Mouse (Mus musculus) stomach, postnatal 0 days (tissue): Measurements from ENCODE around the gene App. TPM values are rescaled to one million over a fixed set of nuclear protein-coding genes. Genes with fewer than 3 reads are reported as not detected.

ENCODE experiments used
- ATAC-seq: fragments of 200-750 bp; cut with Nextera tagmentation; 2 replicates; pipeline ENCODE4 v1.8.0; 2017; ENCODE audit not compliant: low FRiP score, low TSS enrichment
- DNase-seq: peaks from one replicate; pipeline ENCODE4 v3.0.0-alpha.2; 2016; ENCODE audit warnings: low spot score
- H3K27ac ChIP-seq: fragments of 300-500 bp; sonication (generic); replicated peaks from 2 replicates; pipeline ENCODE4 v1.5.1; 2014; ENCODE audit warnings: mild to moderate bottlenecking, control low read depth
- H3K27me3 ChIP-seq: fragments of 300-500 bp; sonication (generic); 2 replicates; pipeline ENCODE4 v1.6.1; 2014; ENCODE audit warnings: low read length; ENCODE audit not compliant: control insufficient read depth, insufficient read depth
- H3K36me3 ChIP-seq: fragments of 300-500 bp; sonication (generic); 2 replicates; pipeline ENCODE4 v1.6.1; 2014; ENCODE audit warnings: low read length, mixed read lengths; ENCODE audit not compliant: control insufficient read depth, insufficient read depth
- H3K4me1 ChIP-seq: fragments of 300-500 bp; sonication (generic); replicated peaks from 2 replicates; pipeline ENCODE4 v1.6.1; 2014; ENCODE audit warnings: antibody characterized with exemption; ENCODE audit not compliant: control insufficient read depth, insufficient read depth
- H3K4me2 ChIP-seq: fragments of 300-500 bp; sonication (generic); replicated peaks from 2 replicates; pipeline ENCODE4 v1.6.1; 2014; ENCODE audit warnings: low read depth, mild to moderate bottlenecking, control low read depth, moderate library complexity
- H3K4me3 ChIP-seq: fragments of 300-500 bp; sonication (generic); 2 replicates; pipeline ENCODE4 v1.5.1; 2014; ENCODE audit warnings: low read depth, low read length, control low read depth
- H3K9ac ChIP-seq: fragments of 300-500 bp; sonication (generic); 2 replicates; pipeline ENCODE4 v1.6.1; 2014; ENCODE audit warnings: mild to moderate bottlenecking, low read length, control low read depth, mixed read lengths
- H3K9me3 ChIP-seq: fragments of 300-500 bp; sonication (generic); 2 replicates; pipeline ENCODE4 v1.6.1; 2016; ENCODE audit warnings: low read length; ENCODE audit not compliant: control insufficient read depth
- CTCF ChIP-seq: IDR thresholded peaks from 2 replicates; pipeline ENCODE4 v1.5.1; 2016; ENCODE audit warnings: antibody characterized with exemption, low read depth, mild to moderate bottlenecking, moderate library complexity
- EP300 ChIP-seq: optimal IDR thresholded peaks from 2 replicates; pipeline ENCODE3; 2016; ENCODE audit warnings: antibody characterized with exemption
- WGBS: fragments of 180-500 bp; shearing (Covaris S2); extraction: QIAGEN DNeasy Blood & Tissue Kit; methylation state at CpG from one replicate; pipeline ENCODE4 v1.1.7; 2014; 5-methylcytosine and 5-hydroxymethylcytosine counted together
- polyA plus RNA-seq: library from polyadenylated mRNA; unstranded; fragments of >200 nt; fragmentation: Nextera tagmentation; extraction: Ambion mirVana; gene quantifications from 2 replicates; pipeline ENCODE4 v1.2.1, GENCODE M21; 2015

App gene
- polyA plus RNA-seq, 1 experiment from 2014 or later: 156 TPM

DNA sequence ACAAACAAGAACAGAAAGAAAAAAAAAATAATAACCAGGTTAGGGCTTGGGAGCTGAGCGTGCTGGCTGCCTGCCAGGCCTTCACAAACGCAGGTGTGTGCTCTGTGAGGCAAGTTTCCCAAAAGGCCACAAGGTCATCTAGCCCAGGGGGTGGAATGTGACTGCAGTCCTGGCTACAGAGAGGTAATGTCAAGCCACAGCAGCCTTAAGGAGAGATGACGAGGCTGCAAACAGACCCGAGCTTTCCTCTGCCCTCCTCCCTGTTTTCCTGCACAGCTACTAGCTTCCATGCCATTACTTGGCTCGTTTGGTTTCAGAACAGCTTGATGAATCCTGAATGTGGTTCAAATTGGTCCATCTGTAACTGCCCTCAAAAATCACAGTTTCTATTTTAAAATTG lies 4.7 kb downstream of the App start:
- Histone ChIP-seq H3K36me3 (no peaks in the 10 kb centered on the region), H3K27ac (0 out of 2 replicates have a peak overlapping the region, but pooled peaks have one; percentile 30), H3K4me3 (no peak overlapping the region), H3K4me2 (no peak overlapping the region), H3K4me1 (peaks cover 2% of the 10 kb centered on the region; the same call in 1 of the 2 replicates), H3K27me3 (no peaks in the 10 kb centered on the region), H3K9me3 (no peaks in the 10 kb centered on the region), H3K9ac (no peak overlapping the region)
- WGBS: 36% methylated on average over 5 of the region's 5 CpGs
- no peak for TF ChIP-seq CTCF
- TF ChIP-seq EP300: no peak
- ATAC-seq: no peak; the same call in 1 of the 2 replicates
- peak; percentile 78 for DNase-seq

DNA sequence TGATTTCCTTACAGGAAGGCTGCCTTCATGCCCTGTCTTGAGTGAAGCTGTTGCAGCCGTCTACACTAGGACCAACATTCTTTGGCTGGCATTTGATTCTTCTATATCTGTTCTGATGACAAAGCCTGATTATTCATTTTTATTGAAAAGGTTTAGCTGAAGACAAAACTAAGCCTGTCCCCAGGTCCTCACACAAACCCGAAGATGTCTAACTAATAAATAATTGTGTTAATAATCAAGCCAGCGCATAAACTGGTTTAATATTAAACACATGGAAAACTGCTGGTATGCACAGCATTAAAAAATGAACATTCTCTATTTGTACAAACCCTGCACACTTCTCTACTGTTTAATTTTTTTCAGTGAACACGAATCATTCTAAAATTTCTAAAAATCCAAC lies 7.4 kb downstream of the App start:
- H3K4me2 ChIP-seq: no peak overlapping the region
- no peak for DNase-seq
- no peaks in the 10 kb centered on the region for H3K9me3 ChIP-seq
- no peak overlapping the region for H3K27ac ChIP-seq
- H3K9ac ChIP-seq: no peak overlapping the region
- WGBS: 56% methylated on average over 4 of the region's 4 CpGs
- H3K36me3 ChIP-seq: no peaks in the 10 kb centered on the region
- ATAC-seq: no peak
- H3K4me1 ChIP-seq: peaks cover 2% of the 10 kb centered on the region; the same call in 1 of the 2 replicates
- H3K27me3 ChIP-seq: no peaks in the 10 kb centered on the region
- no peak overlapping the region for H3K4me3 ChIP-seq
- TF ChIP-seq CTCF (no peak), EP300 (no peak)

DNA sequence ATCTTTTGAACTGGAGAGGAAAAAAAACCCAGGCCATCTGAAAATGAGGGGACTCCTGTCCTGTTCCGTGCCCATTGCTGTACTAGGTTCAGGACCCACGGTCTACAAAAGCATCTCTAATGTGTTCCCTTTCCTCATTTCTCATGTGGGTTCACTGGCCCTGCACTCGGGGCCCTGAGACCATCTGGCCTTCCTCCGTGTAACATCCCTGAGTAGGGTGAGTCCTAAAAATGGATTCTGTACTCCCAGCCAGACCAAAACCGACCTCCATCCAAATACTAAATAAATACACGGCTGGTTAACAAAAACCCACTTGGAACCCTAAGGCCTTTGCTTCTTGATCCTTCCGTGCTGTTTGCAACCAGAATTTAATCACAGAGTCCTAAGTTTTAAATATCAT lies 7.9 kb downstream of the App start:
- H3K9ac ChIP-seq: no peak overlapping the region
- no peak for TF ChIP-seq CTCF
- TF ChIP-seq EP300: no peak
- H3K4me1 ChIP-seq: peaks cover 2% of the 10 kb centered on the region; the same call in 1 of the 2 replicates
- WGBS: 46% methylated on average over 7 of the region's 7 CpGs
- DNase-seq (no peak), ATAC-seq (no peak)
- H3K9me3 ChIP-seq: no peaks in the 10 kb centered on the region
- no peaks in the 10 kb centered on the region for H3K27me3 ChIP-seq
- no peak overlapping the region for H3K4me3 ChIP-seq
- no peak overlapping the region for H3K27ac ChIP-seq
- H3K36me3 ChIP-seq: no peaks in the 10 kb centered on the region
- H3K4me2 ChIP-seq: no peak overlapping the region

DNA sequence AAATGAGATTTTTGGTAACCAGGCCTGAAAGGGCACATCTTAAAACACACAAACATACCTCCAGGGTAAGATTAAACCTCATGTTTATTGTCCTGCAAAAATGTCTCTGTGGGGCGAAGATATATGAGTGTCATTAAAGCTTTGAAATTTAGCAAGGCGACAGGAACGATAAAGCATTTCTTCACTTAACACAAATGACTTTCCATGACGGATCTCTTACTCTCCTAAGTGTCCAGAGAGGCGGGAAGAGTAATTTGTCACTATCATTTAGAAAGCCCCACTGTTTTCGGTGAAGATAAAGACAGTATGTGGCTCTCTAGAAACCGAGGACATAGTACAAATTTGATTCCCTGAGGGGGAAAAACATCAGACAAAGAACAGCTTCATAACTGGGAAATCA lies 8.4 kb downstream of the App start:
- H3K4me2 ChIP-seq: no peak overlapping the region
- H3K4me3 ChIP-seq: no peak overlapping the region
- no peaks in the 10 kb centered on the region for H3K36me3 ChIP-seq
- 45% methylated on average over 7 of the region's 7 CpGs for WGBS
- ATAC-seq (no peak), DNase-seq (no peak)
- 0 out of 2 replicates have a peak, but pooled peaks cover 2% of the 10 kb centered on the region for H3K4me1 ChIP-seq
- TF ChIP-seq CTCF (no peak), EP300 (no peak)
- H3K9me3 ChIP-seq: no peaks in the 10 kb centered on the region
- no peak overlapping the region for H3K27ac ChIP-seq
- H3K9ac ChIP-seq: no peak overlapping the region
- H3K27me3 ChIP-seq: no peaks in the 10 kb centered on the region

DNA sequence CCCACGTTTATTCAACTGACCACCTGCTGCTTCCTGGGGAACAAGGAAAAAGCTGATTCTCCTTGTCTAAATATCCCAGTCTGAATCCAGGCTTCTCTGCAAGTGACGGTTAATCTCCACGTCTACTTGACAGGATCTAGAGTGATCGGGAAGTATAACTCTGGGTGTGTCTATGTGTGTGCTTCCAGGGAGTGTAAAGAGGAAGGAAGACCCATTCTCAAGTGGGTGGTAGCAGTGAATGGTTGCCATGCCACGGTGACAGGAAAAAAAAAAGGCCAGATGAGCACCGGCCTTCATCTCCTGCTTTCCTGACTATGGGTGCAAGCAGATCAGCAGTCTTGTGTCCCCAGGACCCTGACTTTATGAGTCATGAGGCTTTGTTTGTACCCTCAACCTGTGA lies 10.8 kb downstream of the App start:
- ATAC-seq (no peak), DNase-seq (no peak)
- Histone ChIP-seq H3K4me1 (no peaks in the 10 kb centered on the region), H3K27me3 (no peaks in the 10 kb centered on the region), H3K27ac (no peak overlapping the region), H3K9me3 (no peaks in the 10 kb centered on the region), H3K4me2 (no peak overlapping the region), H3K9ac (no peak overlapping the region), H3K36me3 (no peaks in the 10 kb centered on the region), H3K4me3 (no peak overlapping the region)
- WGBS: 61% methylated on average over 6 of the region's 6 CpGs
- no peak for TF ChIP-seq CTCF
- no peak for TF ChIP-seq EP300

DNA sequence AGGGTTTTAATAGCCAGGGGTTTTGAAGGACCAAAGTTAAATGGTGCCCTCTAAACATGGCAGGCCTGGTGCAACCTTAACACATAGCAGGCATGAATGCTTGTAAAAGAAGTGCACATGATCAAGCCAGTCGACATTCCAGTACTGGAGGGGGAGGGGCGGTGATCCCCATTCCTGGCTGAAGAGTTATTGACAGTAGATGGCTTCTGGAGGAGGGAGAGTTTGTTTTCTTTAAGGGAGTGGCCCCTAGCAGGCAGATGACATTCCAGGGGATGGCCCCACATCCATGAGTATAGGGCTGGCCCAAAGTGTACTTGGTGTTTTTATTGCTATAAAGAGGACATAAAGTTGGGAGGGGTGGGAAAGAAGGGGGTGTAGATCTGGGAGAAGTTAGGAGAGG lies 13.4 kb downstream of the App start:
- H3K36me3 ChIP-seq: no peaks in the 10 kb centered on the region
- H3K27ac ChIP-seq: no peak overlapping the region
- H3K27me3 ChIP-seq: no peaks in the 10 kb centered on the region
- no peak overlapping the region for H3K4me3 ChIP-seq
- DNase-seq (no peak), ATAC-seq (no peak)
- H3K9ac ChIP-seq: no peak overlapping the region
- 33% methylated on average over 2 of the region's 2 CpGs for WGBS
- no peak overlapping the region for H3K4me2 ChIP-seq
- TF ChIP-seq EP300 (no peak), CTCF (no peak)
- no peaks in the 10 kb centered on the region for H3K9me3 ChIP-seq
- H3K4me1 ChIP-seq: no peaks in the 10 kb centered on the region
